Mouse (Mus musculus) gastrocnemius, postnatal 36 days (tissue): ENCODE data around the gene Myo10. TPM values are rescaled to one million over a fixed set of nuclear protein-coding genes. Genes with fewer than 3 reads are reported as not detected.

Experiments
- DNase-seq, 2 experiments: peaks; one replicate each; pipeline ENCODE4 v3.0.0; 2022
- intact Hi-C: fragments of 180-260 bp; cut with DNase I; formaldehyde crosslinking; loops from one replicate; pipeline ENCODE4 v1.15.1; 2025
- total RNA-seq, 2 experiments: library from RNA; stranded (reverse); gene quantifications; 2 replicates each; pipeline ENCODE4 v1.2.3; 2021

Gene Myo10
- total RNA-seq, 2 experiments from 2014 or later = 42.1 to 52.4 TPM

- intact Hi-C loops = no loop called here
- DNase-seq = no peak
Observed at GRCm38 (mm10) chr15:25811834-25812250, 189.5 kb downstream of the Myo10 start.

GRCm38 (mm10) chr15:25812479-25812878 lies 190.2 kb downstream of the Myo10 start:
- DNase-seq = no peak
- intact Hi-C loops = no loop called here

DNA sequence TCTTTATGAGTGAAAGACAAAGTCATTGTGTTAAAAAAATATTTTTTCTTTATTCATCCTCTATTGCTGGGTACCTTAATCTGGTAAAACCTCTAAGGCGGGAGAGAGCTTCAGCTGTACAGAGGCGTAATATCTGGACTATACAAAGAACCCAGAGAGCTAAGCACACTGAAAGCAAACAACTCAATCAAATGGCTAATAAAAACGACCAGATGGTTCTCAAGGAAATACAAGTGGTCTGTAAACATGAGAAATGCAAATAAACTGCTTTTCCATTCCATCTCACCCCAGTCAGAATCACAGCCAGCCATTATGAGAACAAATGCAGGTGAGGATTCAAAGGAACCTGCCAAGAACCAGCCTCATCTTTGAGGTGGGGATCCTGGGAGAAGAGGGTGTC lies 192.2 kb downstream of the Myo10 start:
- intact Hi-C loops = no loop called here
- no peak for DNase-seq

DNA sequence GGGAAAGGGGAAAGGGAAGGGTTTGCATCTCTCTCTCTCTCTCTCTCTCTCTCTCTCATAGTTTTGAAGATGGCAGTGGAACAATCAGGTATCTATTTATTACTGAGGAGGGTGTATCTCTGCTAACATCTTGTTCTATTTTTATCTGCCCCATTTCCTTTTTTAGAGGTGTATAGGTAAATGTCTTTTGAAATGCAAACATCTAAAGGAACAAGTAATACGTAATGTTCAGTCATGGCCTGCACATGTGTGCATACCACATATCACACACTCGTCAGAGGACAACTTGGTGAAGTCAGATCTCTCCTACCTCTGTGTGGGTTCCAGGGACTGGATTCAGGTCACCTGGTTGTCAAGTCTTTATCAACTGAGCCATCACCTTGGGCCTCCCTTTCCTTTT lies 194.9 kb downstream of the Myo10 start:
- no peak for DNase-seq
- intact Hi-C loops = no loop called here

- intact Hi-C loops = no loop called here
- no peak for DNase-seq
Observed at GRCm38 (mm10) chr15:25821981-25822380, 199.7 kb downstream of the Myo10 start.

GRCm38 (mm10) chr15:25822656-25823055 lies 200.3 kb downstream of the Myo10 start:
- intact Hi-C loops = no loop called here
- no peak for DNase-seq

DNA sequence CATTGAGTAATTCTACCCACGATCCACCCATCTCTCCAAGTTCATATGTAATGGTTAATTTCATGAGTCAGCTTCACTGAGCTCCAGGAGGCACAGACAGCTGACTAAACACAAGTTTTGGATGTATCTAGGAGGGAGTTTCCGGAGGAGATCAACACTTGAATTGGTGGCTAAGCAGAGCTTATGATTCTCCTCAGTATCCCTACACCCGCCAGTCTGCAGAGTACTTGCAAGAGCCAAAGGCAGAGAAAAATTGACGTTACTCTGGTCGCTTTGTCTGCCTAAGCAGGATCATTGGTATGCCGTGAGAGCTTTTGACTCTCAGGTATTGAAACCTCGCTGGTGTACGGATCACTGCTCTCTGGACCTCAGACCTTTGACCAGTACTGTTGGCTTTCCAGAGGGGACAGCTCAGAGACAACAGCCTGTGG lies 204.2 kb downstream of the Myo10 start:
- DNase-seq = no peak
- intact Hi-C loops = no loop called here

- intact Hi-C loops = no loop called here
- DNase-seq = no peak
Observed at GRCm38 (mm10) chr15:25828464-25828863, 206.1 kb downstream of the Myo10 start.

- intact Hi-C loops = no loop called here
- DNase-seq = no peak
Observed at GRCm38 (mm10) chr15:25830426-25830825, 208.1 kb downstream of the Myo10 start.

DNA sequence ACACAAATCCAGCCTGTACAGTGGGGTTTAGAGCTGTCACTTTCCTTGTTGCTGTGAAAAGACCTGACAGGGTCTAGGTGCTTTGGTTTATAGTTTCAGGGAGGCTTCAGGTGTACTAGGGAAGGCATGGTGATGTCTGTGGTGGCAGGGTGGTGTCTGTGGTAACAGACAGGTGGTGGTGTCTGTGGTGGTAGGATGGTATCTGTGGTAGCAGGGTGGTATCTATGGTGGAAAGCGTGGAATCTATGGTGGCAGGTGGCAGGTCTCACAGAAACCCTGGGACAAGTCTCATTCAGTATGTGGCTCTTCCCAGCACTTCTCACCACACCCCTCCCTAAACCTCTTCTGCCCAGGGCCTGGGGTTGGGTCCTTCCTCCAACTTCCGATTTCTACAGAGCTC lies 212.0 kb downstream of the Myo10 start:
- intact Hi-C loops = no loop called here
- no peak for DNase-seq

DNA sequence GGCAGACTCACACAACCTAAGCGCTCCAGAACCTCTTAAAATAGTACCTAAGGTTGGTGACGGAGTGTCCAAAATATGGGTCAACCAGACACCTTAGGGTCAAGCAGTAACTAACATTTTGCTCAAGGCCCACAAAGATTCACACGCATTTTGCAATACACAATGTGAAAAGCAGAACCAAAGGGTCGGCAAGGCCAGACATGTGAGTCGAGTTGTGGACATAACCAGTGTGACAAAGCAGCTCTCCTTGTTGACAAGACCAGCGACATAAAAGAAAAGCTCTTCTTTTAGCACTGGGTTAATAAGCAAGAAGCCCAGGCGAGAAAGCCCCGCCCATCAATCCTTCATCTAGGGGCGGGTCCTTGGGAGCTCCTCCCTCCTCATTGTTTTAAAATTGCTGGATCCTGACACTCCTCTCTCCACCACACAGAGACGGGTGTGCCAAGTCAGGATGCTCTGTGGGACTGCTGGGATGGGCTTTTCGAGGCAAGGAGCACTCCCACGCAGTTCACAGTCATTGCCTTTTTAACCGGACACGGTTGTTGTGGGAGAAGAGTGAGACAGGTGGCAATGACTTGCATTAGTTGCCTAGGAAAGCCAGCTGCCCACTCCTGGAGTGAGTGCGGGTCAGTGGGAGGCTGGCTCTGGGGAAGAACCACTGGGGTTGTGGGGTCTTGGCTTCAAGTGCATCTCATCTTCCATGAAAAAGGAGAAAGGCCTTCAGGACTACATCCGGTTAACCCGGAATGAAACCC lies 212.8 kb downstream of the Myo10 start:
- no peak for DNase-seq
- intact Hi-C loops = no loop called here

DNA sequence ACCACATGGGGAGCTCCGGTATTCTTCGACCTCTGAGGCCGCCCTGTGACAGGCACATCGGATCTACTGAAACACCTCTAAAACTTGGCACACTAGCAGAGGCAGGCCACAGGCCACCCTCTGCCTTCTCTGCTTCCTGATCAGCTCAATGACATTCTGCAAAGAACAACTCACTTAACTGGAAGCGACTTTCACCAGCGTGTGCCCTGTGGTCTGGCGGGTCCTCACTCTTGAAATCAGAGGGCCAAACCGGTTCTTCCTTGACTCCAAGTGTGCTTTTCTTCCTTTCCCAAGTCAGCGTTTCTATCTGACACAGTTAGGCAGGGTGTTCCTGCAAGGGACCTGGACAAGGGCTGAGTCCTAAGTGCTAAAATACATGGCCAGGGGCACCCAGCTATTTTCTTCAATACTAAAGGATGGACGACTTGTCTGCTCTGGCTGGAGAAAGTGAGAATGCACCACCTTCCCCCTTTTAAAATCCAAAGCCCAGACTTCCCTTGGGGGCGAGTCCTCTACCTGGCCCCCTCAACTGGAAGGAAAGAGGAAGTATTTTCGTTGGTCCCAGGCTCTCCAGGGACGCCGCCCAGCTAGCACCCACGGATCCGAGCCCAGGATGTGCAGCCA lies 220.2 kb downstream of the Myo10 start:
- DNase-seq = no peak
- intact Hi-C loops = no loop called here

DNA sequence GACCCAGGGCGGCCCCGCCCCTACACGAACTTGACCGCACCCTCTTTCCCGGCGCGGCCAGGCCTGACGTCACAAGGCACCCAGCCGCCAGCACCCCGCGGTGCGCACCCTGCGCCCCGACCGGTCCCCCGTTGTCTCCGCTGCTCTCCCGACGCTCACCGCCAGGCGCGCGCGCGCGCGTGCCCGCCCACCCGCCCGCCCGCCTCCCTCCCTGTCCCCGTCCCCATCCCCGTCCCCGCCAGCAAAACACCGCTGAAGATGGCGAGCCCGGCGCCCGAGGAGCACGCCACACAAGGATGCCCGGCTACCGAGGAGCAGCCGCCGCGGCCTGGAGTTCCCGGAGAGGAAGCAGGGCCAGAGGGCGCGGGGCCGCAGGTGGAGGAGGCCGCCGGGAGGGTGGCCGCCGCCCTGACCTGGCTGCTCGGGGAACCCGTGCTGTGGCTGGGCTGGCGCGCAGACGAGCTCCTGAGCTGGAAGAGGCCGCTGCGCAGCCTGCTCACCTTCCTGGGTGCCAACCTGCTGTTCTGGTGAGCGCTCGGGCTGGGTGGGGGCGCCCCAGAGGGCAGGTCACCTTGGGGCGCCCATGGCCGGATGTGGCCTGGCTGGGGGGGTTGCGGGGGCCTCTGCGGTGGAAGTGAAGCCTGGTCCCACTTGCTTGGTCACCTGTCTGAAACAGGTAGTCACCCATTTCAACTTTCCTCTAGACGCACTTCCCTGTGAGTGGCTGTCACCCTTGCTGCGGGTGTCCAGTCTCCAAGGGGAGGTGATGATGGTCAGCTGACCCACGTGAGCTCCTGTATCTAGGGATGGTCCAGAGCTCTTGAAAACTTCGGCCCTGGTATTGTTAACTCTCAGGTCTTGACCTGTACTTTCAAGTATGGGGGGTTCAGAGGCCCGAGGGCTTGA lies 221.0 kb downstream of the Myo10 start, which contains the start of gene Retreg1:
TSS of gene Retreg1 (plus strand) at position 95 of the 906 bp plus-strand sequence.
- intact Hi-C loops = no loop called here
- DNase-seq = peak; percentile 69

- DNase-seq = no peak
- intact Hi-C loops = no loop called here
Observed at GRCm38 (mm10) chr15:25844013-25844570, 221.8 kb downstream of the Myo10 start.

DNA sequence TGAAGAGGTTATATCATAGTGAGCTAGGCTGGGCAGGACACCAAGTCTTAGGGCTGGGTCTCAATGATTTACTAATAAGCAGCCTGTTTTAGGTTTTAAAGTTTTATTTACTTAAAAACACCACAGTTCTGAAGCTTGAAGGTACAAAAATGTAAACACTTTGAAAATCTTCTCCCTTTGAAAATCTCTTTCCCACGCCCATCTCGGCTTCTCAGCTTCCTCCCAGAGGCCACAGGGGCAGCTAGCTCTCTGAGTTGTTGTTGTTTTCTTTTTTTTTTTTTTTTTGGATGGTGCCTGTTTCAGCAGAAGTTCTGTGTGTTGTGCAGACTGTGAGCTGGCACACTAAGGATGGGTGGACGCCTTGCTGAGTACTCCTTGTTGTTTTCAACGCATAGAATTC lies 222.4 kb downstream of the Myo10 start:
- intact Hi-C loops = no loop called here
- no peak for DNase-seq

DNA sequence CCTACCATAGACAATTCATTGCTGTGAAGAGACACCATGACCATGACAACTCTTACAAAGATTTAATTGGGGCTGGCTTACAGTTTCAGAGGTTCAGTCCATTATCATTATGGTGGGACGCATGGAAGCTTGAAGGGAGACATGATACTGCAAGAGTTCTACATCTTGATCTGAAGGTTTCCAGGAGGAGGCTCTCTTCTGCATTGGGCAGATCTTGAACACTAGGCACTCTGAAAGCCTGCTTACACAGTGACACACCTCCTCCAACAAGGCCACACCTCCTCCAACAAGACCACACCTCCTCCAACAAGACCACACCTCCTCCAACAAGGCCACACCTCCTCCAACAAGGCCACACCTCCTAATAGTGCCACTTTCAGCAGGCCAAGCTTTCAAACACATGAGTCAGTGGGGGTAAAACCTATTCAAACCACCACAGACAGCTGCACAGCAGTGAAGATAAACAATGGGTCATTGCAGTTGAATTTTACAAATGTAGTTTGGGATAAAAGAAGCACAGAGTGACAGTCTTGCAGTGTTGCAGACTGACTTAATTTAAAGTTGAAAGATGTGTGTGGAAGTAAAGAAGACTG lies 225.3 kb downstream of the Myo10 start:
- no peak for DNase-seq
- intact Hi-C loops = no loop called here

DNA sequence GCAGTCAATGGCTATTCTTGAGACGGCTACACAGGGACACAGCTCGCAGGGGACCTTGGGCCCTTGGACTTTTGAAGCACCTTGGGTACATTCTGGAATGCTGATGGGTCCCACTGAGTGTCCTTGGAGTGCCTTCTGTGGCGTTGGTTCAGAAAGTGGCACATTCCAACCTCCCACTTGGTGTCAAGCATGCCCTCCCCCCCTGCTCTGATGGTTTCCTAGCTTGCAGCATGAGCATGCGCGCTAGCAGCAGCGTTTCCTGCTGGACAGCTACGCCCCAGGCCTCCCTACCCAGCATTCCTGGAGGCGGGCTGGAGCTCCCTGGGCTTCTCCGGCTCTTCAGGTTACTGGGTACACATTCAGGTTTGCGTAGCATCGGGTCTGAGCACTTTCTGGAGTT lies 228.2 kb downstream of the Myo10 start:
- DNase-seq = no peak
- intact Hi-C loops = no loop called here

- DNase-seq = no peak
- intact Hi-C loops = no loop called here
Observed at GRCm38 (mm10) chr15:25854270-25854904, 232.1 kb downstream of the Myo10 start.

GRCm38 (mm10) chr15:25858611-25859058 lies 236.3 kb downstream of the Myo10 start:
- DNase-seq = no peak
- intact Hi-C loops = no loop called here

DNA sequence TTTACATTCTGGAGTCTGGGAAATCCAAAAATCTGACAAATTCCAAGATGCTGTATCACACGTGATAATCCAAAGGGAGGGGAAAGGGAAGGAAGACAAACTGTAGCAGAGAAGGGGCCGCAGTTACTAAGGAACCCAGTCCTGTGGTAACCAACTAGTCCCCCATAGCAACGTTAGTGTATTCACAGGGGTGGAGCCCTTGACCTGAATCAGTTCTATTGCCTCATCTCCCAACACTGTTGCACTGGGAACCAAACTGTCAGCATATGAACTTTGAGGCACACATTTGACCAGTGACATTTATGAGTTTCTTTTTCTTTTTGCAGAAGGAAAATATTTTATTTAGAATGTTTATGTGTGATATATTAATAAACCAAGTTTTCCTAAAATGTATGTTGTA lies 237.1 kb downstream of the Myo10 start:
- no peak for DNase-seq
- intact Hi-C loops = no loop called here
